Mouse (Mus musculus): ENCODE measurements around the gene Yif1a.

DNA sequence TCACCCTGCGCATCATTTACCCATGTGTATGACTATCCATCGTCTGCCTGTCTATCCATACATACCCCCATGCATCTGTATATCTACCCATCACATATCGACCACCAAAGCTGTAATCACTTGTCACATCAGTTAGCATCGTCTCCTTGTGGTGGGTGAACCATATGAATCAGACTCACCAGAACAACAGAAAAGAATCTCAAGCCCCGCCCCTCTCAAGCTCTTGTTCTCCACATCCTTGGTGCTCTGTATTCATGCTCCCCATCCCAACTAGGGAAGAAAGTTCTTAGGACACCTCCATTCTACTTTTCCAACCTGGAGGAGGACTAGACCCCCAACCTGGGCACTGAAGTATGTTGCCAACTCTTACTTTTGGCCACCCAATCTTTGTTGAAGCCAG lies 26.3 kb upstream of the Yif1a start:
- TF ChIP-seq CTCF (IDR thresholded peaks at IDR 0.05; ENCODE audit: low read depth) (no peak), EP300 (IDR thresholded peaks at IDR 0.05; ENCODE audit: low read depth) (no peak)
